Mouse (Mus musculus) olfactory bulb, adult 2 months (tissue): ENCODE data around the gene Defb39. TPM values are rescaled to one million over a fixed set of nuclear protein-coding genes. Genes with fewer than 3 reads are reported as not detected.

Source experiments
- H3K27ac ChIP-seq: fragments of 200-500 bp; 2 replicates; pipeline ENCODE4 v1.5.1; 2012; ENCODE audit warnings: low read depth, low read length; ENCODE audit not compliant: insufficient read depth
- H3K4me1 ChIP-seq: fragments of 200-500 bp; 2 replicates; pipeline ENCODE4 v1.6.1; 2012; ENCODE audit warnings: low read length; ENCODE audit not compliant: control insufficient read depth, insufficient read depth
- H3K4me3 ChIP-seq: fragments of 200-500 bp; 2 replicates; pipeline ENCODE4 v1.5.1; 2012; ENCODE audit warnings: mild to moderate bottlenecking, low read depth, low read length, moderate library complexity; ENCODE audit not compliant: insufficient read depth
- CTCF ChIP-seq: fragments of 200-500 bp; IDR thresholded peaks from 2 replicates; pipeline ENCODE4 v1.5.1; 2012; ENCODE audit warnings: low read depth, mild to moderate bottlenecking, low read length, moderate library complexity; ENCODE audit not compliant: insufficient read depth
- POLR2A ChIP-seq: fragments of 200-500 bp; IDR thresholded peaks from 2 replicates; pipeline ENCODE4 v1.6.1; 2012; ENCODE audit warnings: mild to moderate bottlenecking, low read depth, low read length, moderate library complexity; ENCODE audit not compliant: insufficient read depth
- WGBS: fragments of 180-500 bp; shearing (Covaris S2); methylation state at CpG from one replicate; pipeline ENCODE4 v1.1.7; 2018; 5-methylcytosine and 5-hydroxymethylcytosine counted together
- polyA plus RNA-seq: library from polyadenylated mRNA; stranded (reverse); fragments of >200 nt; gene quantifications from 2 replicates; pipeline ENCODE4 v1.2.4, GENCODE M21; 2012; ENCODE audit warnings: low replicate concordance; ENCODE audit not compliant: missing spikeins, insufficient read depth, insufficient read length

Gene Defb39
- polyA plus RNA-seq = not detected in 2 replicates

DNA sequence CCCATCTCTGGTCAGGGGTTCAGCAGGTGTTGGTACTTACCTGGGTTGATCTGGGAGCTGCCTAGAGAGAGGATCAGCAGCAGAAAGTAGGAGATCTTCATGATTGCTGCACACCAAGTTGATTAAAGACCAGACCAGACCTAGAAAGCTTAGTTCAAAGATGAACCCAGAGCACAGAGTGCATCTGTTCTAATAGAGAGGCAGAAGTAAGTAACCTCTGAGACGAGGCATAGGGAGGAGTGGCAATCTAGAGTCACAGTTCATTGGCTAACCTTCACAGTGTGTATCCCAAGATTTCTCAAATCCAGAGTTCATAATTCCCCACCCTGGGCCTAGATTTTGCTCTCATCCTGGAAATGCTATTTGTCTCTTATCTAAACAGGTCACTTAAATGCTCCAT is at the start of gene Defb39:
TSS of gene Defb39 (minus strand) at position 101 of the 400 bp plus-strand sequence.
- 71% methylated on average over 1 of the region's 1 CpGs for WGBS
- Histone ChIP-seq H3K4me1 (no peaks in the 10 kb centered on the region), H3K4me3 (no peak within 1 kb of the TSS), H3K27ac (no peak within 1 kb of the TSS)
- TF ChIP-seq POLR2A (no peak), CTCF (no peak)

DNA sequence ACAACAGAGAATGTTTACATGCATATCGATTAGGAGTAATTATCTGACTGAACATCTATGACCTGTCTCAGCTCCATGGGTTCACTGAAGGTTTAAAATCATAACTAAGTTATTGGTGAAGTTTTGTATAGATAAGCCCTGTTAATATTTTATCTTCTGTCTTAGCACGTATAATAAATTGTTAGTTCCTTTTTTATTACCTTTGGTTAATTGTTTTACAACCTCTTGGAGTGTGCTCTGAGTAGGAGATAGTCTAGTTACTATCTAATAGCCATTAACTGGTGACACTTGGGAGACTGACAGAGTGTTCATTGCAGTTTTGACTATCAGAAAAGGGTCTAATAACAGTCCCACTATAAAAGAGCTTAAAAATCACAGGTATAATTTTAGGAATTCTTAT is 1.4 kb upstream of the Defb39 start:
- 77% methylated on average over 2 of the region's 2 CpGs for WGBS
- Histone ChIP-seq H3K4me3 (no peak overlapping the region), H3K27ac (no peak overlapping the region), H3K4me1 (no peaks in the 10 kb centered on the region)
- TF ChIP-seq CTCF = no peak
- TF ChIP-seq POLR2A = no peak

DNA sequence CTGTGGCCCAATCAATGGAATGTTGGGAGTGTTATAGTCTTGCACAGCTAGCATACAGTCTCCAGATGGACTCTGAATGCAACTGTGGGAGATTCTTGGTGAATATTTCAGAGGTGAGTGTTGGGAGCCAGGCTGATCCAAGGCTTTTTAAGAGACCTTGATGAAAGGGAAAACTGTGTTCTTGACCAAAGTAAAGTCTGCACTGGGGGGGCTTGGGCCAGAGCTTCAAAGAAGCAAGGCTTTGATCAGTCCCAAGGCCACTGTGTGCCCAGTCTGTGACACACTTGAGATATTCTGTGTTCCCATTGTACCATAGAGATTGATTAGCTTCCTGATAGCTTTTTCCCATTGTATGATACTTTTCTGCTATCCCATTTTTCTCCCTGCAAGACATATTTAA is 1.7 kb downstream of the Defb39 start:
- no peaks in the 10 kb centered on the region for H3K4me1 ChIP-seq
- H3K27ac ChIP-seq = no peak overlapping the region
- no peak overlapping the region for H3K4me3 ChIP-seq
- TF ChIP-seq POLR2A = no peak
- no peak for TF ChIP-seq CTCF

DNA sequence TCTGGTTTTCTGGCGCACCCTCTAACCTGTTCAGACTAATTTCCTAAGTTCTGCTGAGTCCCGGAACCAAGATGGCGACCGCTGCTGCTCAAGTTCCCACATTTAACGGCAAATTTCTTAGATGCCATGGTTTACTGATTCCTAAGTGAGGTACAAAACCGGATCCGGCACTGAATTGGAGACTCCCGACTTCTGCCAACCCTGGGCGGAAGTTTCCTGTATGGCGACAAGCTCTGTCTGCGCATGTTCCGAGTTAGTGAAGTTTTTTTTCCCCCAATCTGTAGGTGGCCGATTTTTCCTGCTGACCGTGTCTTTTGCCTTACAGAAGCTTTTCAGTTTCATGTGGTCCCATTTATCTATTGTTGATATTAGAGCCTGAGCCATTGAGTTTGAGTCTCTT is 19.4 kb downstream of the Defb39 start:
- no peak overlapping the region for H3K4me3 ChIP-seq
- H3K4me1 ChIP-seq = no peaks in the 10 kb centered on the region
- TF ChIP-seq CTCF (no peak), POLR2A (no peak)
- 89% methylated on average over 14 of the region's 14 CpGs for WGBS
- H3K27ac ChIP-seq = no peak overlapping the region

DNA sequence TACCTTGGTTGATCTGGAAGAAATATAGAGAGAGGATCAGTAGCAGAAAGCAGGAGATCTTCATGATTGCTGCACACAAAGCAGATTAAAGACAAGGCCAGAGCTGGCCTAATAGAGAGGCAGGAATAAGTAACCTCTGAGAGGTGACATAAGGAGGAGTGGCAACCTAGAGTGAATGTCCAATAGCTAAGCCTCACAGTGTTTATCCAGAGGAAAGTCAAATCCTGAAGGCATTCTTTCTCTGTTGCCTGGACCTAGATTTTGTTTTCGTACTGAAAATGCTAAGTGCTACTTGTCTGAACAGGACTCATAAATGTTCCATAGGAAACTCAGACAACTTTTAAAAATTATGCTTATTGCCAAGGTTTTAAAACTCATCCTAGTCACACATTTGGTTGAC is 38.1 kb downstream of the Defb39 start, which contains the start of gene Defb38:
TSS of gene Defb38 (minus strand) at position 101 of the 400 bp plus-strand sequence.
- no peak for TF ChIP-seq POLR2A
- TF ChIP-seq CTCF = no peak
- H3K27ac ChIP-seq = no peak within 1 kb of the TSS
- 92% methylated on average over 1 of the region's 1 CpGs for WGBS

More for the DNA sequence above, 38.1 kb downstream of the Defb39 start, which contains the start of gene Defb38:
- no peak within 1 kb of the TSS for H3K4me3 ChIP-seq
- no peaks in the 10 kb centered on the region for H3K4me1 ChIP-seq

Other genes starting within 250 kb of the Defb39 start
- not detected in 2 replicates for gene Defb40, start 86.6 kb downstream of the Defb39 start, polyA plus RNA-seq
- gene Defb37, start 73.8 kb downstream of the Defb39 start, polyA plus RNA-seq = not detected in 2 replicates
- gene Defb38, start 38.2 kb downstream of the Defb39 start, polyA plus RNA-seq = not detected in 2 replicates
- not detected in 2 replicates for gene Defb12, start 50.0 kb upstream of the Defb39 start, polyA plus RNA-seq
- gene Defb34, start 58.9 kb upstream of the Defb39 start, polyA plus RNA-seq = not detected in 2 replicates
- not detected in 2 replicates for gene Gm45826, start 76.0 kb upstream of the Defb39 start, polyA plus RNA-seq
- not detected in 2 replicates for gene Defb14, start 129.5 kb upstream of the Defb39 start, polyA plus RNA-seq
- gene Defb4, start 133.9 kb upstream of the Defb39 start, polyA plus RNA-seq = not detected in 2 replicates
- gene Defb6, start 160.7 kb upstream of the Defb39 start, polyA plus RNA-seq = not detected in 2 replicates
- not detected in 2 replicates for gene Defb46, start 175.1 kb upstream of the Defb39 start, polyA plus RNA-seq
- gene Defb5, start 182.8 kb upstream of the Defb39 start, polyA plus RNA-seq = not detected in 2 replicates
- gene Defb3, start 228.6 kb upstream of the Defb39 start, polyA plus RNA-seq = not detected in 2 replicates